Mouse (Mus musculus): ENCODE measurements at regions not wholly inside any gene's neighbourhood (a gene's known extent, or its start where the extent isn't known, plus 50 kb on each side); places are given as distances from the start of the nearest gene placed in this dataset.
"Not testable (repeated sequence)": the region's sequence is repeated elsewhere in the genome, so short reads cannot be mapped to it uniquely, and the experiment has no call there.

DNA sequence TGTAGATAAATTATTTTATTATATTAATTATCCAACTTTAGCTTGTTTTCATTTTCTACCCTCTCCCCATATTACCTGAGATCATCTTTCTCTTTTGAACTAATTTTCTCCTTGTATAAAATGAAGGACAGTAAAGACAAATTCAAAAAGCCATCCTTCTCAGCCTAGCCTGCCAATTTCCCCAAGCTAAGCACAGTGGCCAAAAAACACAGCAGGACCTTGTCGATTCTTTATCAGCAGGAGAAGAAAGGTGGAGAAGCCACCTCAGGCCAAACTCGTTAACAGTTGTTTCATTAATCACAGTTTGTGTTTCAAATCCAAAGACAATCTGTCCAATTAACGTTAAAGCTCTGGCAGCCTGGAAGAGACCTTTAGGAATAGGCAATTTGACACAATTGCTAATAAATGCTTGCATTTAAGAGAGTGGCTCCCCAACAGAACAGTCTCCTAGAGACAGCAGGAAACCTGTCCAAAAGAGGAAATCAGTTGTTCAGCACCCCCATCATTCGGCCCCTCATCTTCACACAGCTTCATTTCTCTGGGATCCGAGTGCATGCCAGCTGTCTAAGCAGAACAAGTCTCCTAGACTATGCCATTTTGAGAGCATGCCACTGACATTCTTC is 135.7 kb upstream of the Tlr4 start:
- intact Hi-C loops (cut with DNase I), result no loop called here
- DNase-seq (ENCODE audit: low spot score in 2 of 2), result no peak

GRCm38 (mm10) chr4:66693982-66694578 is 133.3 kb upstream of the Tlr4 start:
- intact Hi-C loops (cut with DNase I), result no loop called here
- no peak for DNase-seq (ENCODE audit: low spot score in 2 of 2)

GRCm38 (mm10) chr4:66715821-66716760 is 111.3 kb upstream of the Tlr4 start:
- no peak for DNase-seq (ENCODE audit: low spot score in 2 of 2)
- intact Hi-C loops (cut with DNase I), result no loop called here

- DNase-seq (ENCODE audit: low spot score in 2 of 2), result no peak
- intact Hi-C loops (cut with DNase I), result no loop called here
These were observed 90.0 kb upstream of the Tlr4 start for GRCm38 (mm10) chr4:66737407-66737806.

DNA sequence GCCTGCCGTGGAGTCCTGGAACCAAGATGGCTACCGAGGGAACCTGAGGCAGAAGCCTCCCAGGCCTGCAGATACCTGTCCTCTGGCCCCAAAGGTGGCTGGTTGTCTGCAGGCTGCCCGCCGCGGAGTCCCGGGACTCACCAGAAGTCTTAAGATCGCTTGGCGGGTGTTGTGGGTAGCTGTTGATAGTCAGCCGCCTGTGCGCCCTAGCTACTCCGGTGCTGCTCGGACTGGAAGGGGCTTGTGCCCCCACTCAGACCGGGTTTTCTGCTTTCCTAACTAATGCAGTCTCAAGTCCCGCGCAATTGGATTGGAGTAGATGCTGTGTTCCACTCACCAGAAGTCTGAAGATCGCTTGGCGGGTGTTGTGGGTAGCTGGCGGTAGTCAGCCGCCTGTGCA is 84.0 kb upstream of the Tlr4 start:
- intact Hi-C loops (cut with DNase I); DNase-seq (ENCODE audit: low spot score in 2 of 2): not testable (repeated sequence)

DNA sequence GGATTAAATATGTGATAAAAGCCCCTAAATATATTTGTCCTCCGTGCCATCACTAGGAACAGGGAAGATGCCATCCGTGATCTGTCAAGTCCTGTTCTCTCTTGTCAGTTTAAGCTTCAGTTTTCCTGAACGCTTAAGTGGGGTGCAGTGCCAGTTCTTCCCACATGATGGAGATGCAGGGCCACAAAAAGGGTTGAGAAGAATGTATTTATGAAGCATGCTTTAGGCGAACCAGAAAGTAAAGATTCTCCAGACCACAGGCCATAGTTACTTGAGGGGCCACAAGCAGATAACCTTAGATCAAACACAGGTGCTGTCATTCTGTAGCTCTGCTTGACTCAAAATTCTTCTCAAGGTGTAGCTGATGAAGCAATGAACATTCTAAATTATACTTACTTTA is 58.6 kb upstream of the Tlr4 start:
- intact Hi-C loops (cut with DNase I), result loop anchor here (10.0 kb wide), 1 partner anchor 706 kb away; no protein-coding TSS in a partner anchor

More for the DNA sequence above, 58.6 kb upstream of the Tlr4 start:
- peak; percentile 30 to 61 for DNase-seq (ENCODE audit: low spot score in 2 of 2)

Data from left cerebral cortex, postnatal 36 days (tissue).